Mouse (Mus musculus): Measurements from ENCODE around the gene Msh2. TPM values are rescaled to one million over a fixed set of nuclear protein-coding genes. Genes with fewer than 3 reads are reported as not detected.

Msh2 gene
- polyA plus RNA-seq, 1 experiment from 2014 or later, result 70.5 TPM

DNA sequence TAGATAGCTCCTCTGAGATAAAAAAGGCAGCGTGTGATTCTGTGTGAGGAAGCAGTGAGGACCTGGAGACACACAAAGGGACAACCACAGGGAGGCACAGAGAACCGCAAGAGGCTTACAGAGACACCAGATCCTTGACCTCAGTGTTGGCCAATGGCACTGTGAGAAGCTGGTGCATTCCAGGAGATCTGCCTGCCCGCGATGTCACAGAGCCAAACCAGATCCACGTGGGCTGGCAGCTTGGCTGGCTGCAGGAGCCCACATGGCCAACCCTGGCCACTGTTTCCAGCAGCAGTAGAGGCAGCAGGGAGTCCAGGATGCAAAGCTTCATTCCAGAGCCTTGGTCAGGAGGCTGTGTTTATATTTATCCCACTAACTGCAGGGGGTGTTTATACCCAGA is 98.6 kb downstream of the Msh2 start:
- WGBS, result 38% methylated on average over 5 of the region's 5 CpGs
- no peak overlapping the region for H3K4me2 ChIP-seq
- H3K9me3 ChIP-seq, result no peaks in the 10 kb centered on the region
- H3K27me3 ChIP-seq, result no peaks in the 10 kb centered on the region
- no peak overlapping the region for H3K9ac ChIP-seq
- H3K4me1 ChIP-seq (replicated peaks), result no peaks in the 10 kb centered on the region
- ATAC-seq (ENCODE audit: low FRiP score), result no peak
- no peak overlapping the region for H3K27ac ChIP-seq
- no peak overlapping the region for H3K4me3 ChIP-seq
- H3K36me3 ChIP-seq, result no peaks in the 10 kb centered on the region

DNA sequence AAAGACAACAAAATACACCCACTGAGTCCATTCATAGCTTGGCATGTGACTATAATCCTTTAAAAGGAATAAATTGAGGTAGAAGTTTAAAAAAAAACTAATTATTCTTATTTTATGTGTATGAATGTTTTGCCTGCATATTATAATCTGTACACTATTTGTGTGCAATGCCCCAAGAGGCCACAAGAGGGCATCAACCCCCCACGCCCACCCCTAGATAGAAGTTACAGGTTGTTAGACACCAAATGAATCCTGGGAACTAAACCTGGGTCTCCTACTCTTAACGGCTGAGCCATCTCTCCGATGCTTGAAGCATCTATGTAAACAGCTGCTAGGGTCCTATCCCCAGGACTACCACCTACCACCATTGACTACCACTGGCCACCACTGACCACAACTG is 101.0 kb downstream of the Msh2 start:
- Histone ChIP-seq H3K27ac (no peak overlapping the region), H3K9ac (no peak overlapping the region), H3K4me1 (replicated peaks) (no peaks in the 10 kb centered on the region), H3K36me3 (no peaks in the 10 kb centered on the region), H3K4me3 (no peak overlapping the region), H3K27me3 (no peaks in the 10 kb centered on the region), H3K9me3 (no peaks in the 10 kb centered on the region), H3K4me2 (no peak overlapping the region)
- 91% methylated on average over 3 of the region's 3 CpGs for WGBS
- no peak for ATAC-seq (ENCODE audit: low FRiP score)

Other genes starting within 250 kb of the Msh2 start
- not detected in 2 replicates for gene Stpg4, start 244.6 kb upstream of the Msh2 start, polyA plus RNA-seq (2015; fragmentation: Nextera tagmentation; extraction: Ambion mirVana)
- gene Calm2, start 225.4 kb upstream of the Msh2 start, polyA plus RNA-seq (2015; fragmentation: Nextera tagmentation; extraction: Ambion mirVana), result 2,223 and 2,271 TPM in 2 replicates
- gene Epcam, start 36.4 kb upstream of the Msh2 start, polyA plus RNA-seq (2015; fragmentation: Nextera tagmentation; extraction: Ambion mirVana), result 3.5 and 4.4 TPM in 2 replicates
- 0.38 and 0.72 TPM in 2 replicates for gene Kcnk12, start 125.7 kb downstream of the Msh2 start, polyA plus RNA-seq (2015; fragmentation: Nextera tagmentation; extraction: Ambion mirVana)
- not detected in 2 replicates for gene Rpl36-ps4, start 248.6 kb downstream of the Msh2 start, polyA plus RNA-seq (2015; fragmentation: Nextera tagmentation; extraction: Ambion mirVana)